Comparison of ENCODE assay signal across 30 mouse cellular contexts in genomic region chr3:36170670-36171210, GRCm38 (mm10). TPM values are rescaled to one million over a fixed set of nuclear protein-coding genes. Genes with fewer than 3 reads are reported as not detected.
DNase-seq lines count a peak whose midpoint lies in the region; ATAC-seq and TF ChIP-seq lines count a peak whose summit lies in the region.
"Had no signal": no experiment of that assay in that cellular context is flagged by ENCODE, and none has a peak within 500 bp of the region (broad histone marks: within the 10 kb centered on the region; RNA-seq: fewer than 3 reads in every experiment).

No protein-coding gene starts in this region.

- H3K36me3 ChIP-seq in hindbrain, embryonic 11.5 days (ENCODE audit: control insufficient read depth, insufficient read depth, low read length), result peaks cover under 1% of the 10 kb centered on the region
- peaks cover 36% of the 10 kb centered on the region for H3K36me3 ChIP-seq in hindbrain, embryonic 13.5 days
- peaks cover 5% of the 10 kb centered on the region for H3K36me3 ChIP-seq in intestine, postnatal 0 days (ENCODE audit: control insufficient read depth, insufficient read depth)

- H3K4me3 ChIP-seq in hindbrain, embryonic 11.5 days (ENCODE audit: low read depth, low read length), result no peak overlapping the region
- H3K4me3 ChIP-seq in hindbrain, embryonic 13.5 days, result no peak overlapping the region
- no peak overlapping the region for H3K4me3 ChIP-seq in intestine, postnatal 0 days (ENCODE audit: low read depth, low read length)
- H3K4me3 ChIP-seq: forebrain, embryonic 10.5 days; forebrain, embryonic 13.5 days; heart, embryonic 12.5 days; heart, embryonic 15.5 days; hindbrain, embryonic 10.5 days; hindbrain, embryonic 15.5 days had no signal

- no peaks in the 10 kb centered on the region for H3K4me1 ChIP-seq in hindbrain, embryonic 11.5 days (replicated peaks; ENCODE audit: control insufficient read depth, insufficient read depth, low read length)
- H3K4me1 ChIP-seq in hindbrain, embryonic 13.5 days (replicated peaks), result no peaks in the 10 kb centered on the region
- no peaks in the 10 kb centered on the region for H3K4me1 ChIP-seq in intestine, postnatal 0 days (replicated peaks; ENCODE audit: control insufficient read depth, insufficient read depth, low read length)
- H3K4me1 ChIP-seq: forebrain, embryonic 10.5 days; forebrain, embryonic 13.5 days; heart, embryonic 15.5 days; hindbrain, embryonic 15.5 days had no signal

- no peak overlapping the region for H3K9ac ChIP-seq in hindbrain, embryonic 11.5 days (ENCODE audit: low read depth, low read length)
- H3K9ac ChIP-seq in hindbrain, embryonic 13.5 days, result no peak overlapping the region
- no peak overlapping the region for H3K9ac ChIP-seq in intestine, postnatal 0 days (ENCODE audit: low read depth, low read length)
- H3K9ac ChIP-seq: forebrain, embryonic 13.5 days; heart, embryonic 12.5 days; heart, embryonic 15.5 days; hindbrain, embryonic 15.5 days had no signal

- TF ChIP-seq CTCF in Patski (IDR thresholded peaks at IDR 0.05), result no peak
- TF ChIP-seq CTCF in intestine, postnatal 0 days (IDR thresholded peaks at IDR 0.05; ENCODE audit: low read depth), result no peak

- H3K27me3 ChIP-seq in hindbrain, embryonic 11.5 days (ENCODE audit: control insufficient read depth, insufficient read depth, low read length), result no peaks in the 10 kb centered on the region
- H3K27me3 ChIP-seq in hindbrain, embryonic 13.5 days, result no peaks in the 10 kb centered on the region
- H3K27me3 ChIP-seq in Patski, result no peaks in the 10 kb centered on the region
- no peaks in the 10 kb centered on the region for H3K27me3 ChIP-seq in intestine, postnatal 0 days (replicated peaks; ENCODE audit: control insufficient read depth, insufficient read depth, low read length)
- H3K27me3 ChIP-seq: CH12.LX; forebrain, embryonic 13.5 days; heart, embryonic 12.5 days; heart, embryonic 15.5 days; hindbrain, embryonic 15.5 days had no signal

- peak; percentile 47 for DNase-seq in adrenal gland, postnatal 14 days
- DNase-seq in adrenal gland, postnatal 25 days, result no peak
- peak; percentile 2 for DNase-seq in hindbrain, embryonic 11.5 days (ENCODE audit: low spot score)
- no peak for DNase-seq in Patski (ENCODE audit: low read depth, low spot score)
- DNase-seq: B cell, adult 2 months; cerebellum, adult 18-20 months; cerebellum, adult 9-10 months; cerebellum, postnatal 14 days; gastrocnemius, postnatal 25 days; heart, adult 18-20 months; heart, postnatal 10 days; heart, postnatal 36 days; kidney, adult 11 months; kidney, adult 8-10 months had no signal

- in situ Hi-C loops in Patski (cut with MboI; ENCODE audit: low pct_unique_long_range_greater_than_20kb), result no loop called here

- 94% methylated on average over 1 of the region's 1 CpGs for WGBS in hindbrain, embryonic 11.5 days
- 96% methylated on average over 1 of the region's 1 CpGs for WGBS in hindbrain, embryonic 13.5 days
- 86% methylated on average over 1 of the region's 1 CpGs for WGBS in intestine, postnatal 0 days

- POLR2A ChIA-PET in Patski (lab: Charles Lee), result no interaction called here

- H3K4me2 ChIP-seq in hindbrain, embryonic 11.5 days (replicated peaks; ENCODE audit: low read depth, low read length), result no peak overlapping the region
- H3K4me2 ChIP-seq in hindbrain, embryonic 13.5 days, result no peak overlapping the region
- H3K4me2 ChIP-seq in intestine, postnatal 0 days (replicated peaks; ENCODE audit: low read depth), result no peak overlapping the region
- H3K4me2 ChIP-seq: forebrain, embryonic 13.5 days; heart, embryonic 12.5 days; heart, embryonic 15.5 days; hindbrain, embryonic 15.5 days had no signal

- H3K27ac ChIP-seq in hindbrain, embryonic 11.5 days (ENCODE audit: low read depth, low read length), result no peak overlapping the region
- no peak overlapping the region for H3K27ac ChIP-seq in hindbrain, embryonic 13.5 days
- H3K27ac ChIP-seq in intestine, postnatal 0 days (ENCODE audit: low read depth, low read length), result no peak overlapping the region
- H3K27ac ChIP-seq: forebrain, embryonic 10.5 days; forebrain, embryonic 13.5 days; heart, embryonic 15.5 days; hindbrain, embryonic 10.5 days; hindbrain, embryonic 15.5 days had no signal

- CTCF ChIA-PET in Patski (lab: Charles Lee), result interaction anchor here (1.0 to 2.9 kb wide), 6 partner anchors 10 to 325 kb away, joined by 4 to 11 read pairs (median 4); partner anchors contain the start of gene D3Ertd254e

- no peaks in the 10 kb centered on the region for H3K9me3 ChIP-seq in hindbrain, embryonic 11.5 days (ENCODE audit: control insufficient read depth, low read length)
- no peaks in the 10 kb centered on the region for H3K9me3 ChIP-seq in hindbrain, embryonic 13.5 days
- H3K9me3 ChIP-seq in intestine, postnatal 0 days (ENCODE audit: control insufficient read depth), result no peaks in the 10 kb centered on the region
- H3K9me3 ChIP-seq: forebrain, embryonic 13.5 days; heart, embryonic 15.5 days; hindbrain, embryonic 15.5 days had no signal

- no peak for ATAC-seq in hindbrain, embryonic 11.5 days (ENCODE audit: low FRiP score)
- ATAC-seq in hindbrain, embryonic 13.5 days (ENCODE audit: low FRiP score), result no peak
- ATAC-seq in Patski, result peak; percentile 28
- ATAC-seq in intestine, postnatal 0 days, result 0 out of 2 replicates have a peak, but pooled peaks have one; percentile 38
- no peak for ATAC-seq in inflammation-experienced regulatory T-cells, adult 6 months
- ATAC-seq: forebrain, embryonic 13.5 days; forebrain, embryonic 16.5 days had no signal

RNA-seq across cellular contexts. Expression of gene D3Ertd254e, which starts 19.9 kb away (rescaled TPM):
- total RNA-seq in adrenal gland, postnatal 14 days (2021), result 5.9 and 7.1 TPM in 2 replicates
- total RNA-seq in adrenal gland, postnatal 25 days (2021), result 8.0 and 8.6 TPM in 2 replicates
- polyA plus RNA-seq in hindbrain, embryonic 11.5 days (2014; fragmentation: Nextera tagmentation; extraction: Ambion mirVana), result 11.6 TPM in 2 replicates
- polyA plus RNA-seq in hindbrain, embryonic 13.5 days (2015; fragmentation: Nextera tagmentation; extraction: Ambion mirVana), result 13.0 and 13.2 TPM in 2 replicates
- 10.2 TPM for polyA plus RNA-seq in Patski (2021)
- polyA plus RNA-seq in intestine, postnatal 0 days (2015; fragmentation: Nextera tagmentation; extraction: Ambion mirVana), result 1.8 and 1.9 TPM in 2 replicates
- polyA plus RNA-seq in inflammation-experienced regulatory T-cells, adult 6 months (2017; shearing (Covaris generic)), result 1 to 10 TPM; 3.8 to 8.9 (median 7.2) TPM

RNA-seq across cellular contexts. Expression of gene Qrfpr, which starts 51.4 kb away (rescaled TPM):
- total RNA-seq in adrenal gland, postnatal 14 days (2021), result not detected in 2 replicates
- not detected in 2 replicates for total RNA-seq in adrenal gland, postnatal 25 days (2021)
- 0.09 TPM in 1 of 2 replicates, not detected in the other for polyA plus RNA-seq in hindbrain, embryonic 11.5 days (2014; fragmentation: Nextera tagmentation; extraction: Ambion mirVana)
- 0.39 and 0.55 TPM in 2 replicates for polyA plus RNA-seq in hindbrain, embryonic 13.5 days (2015; fragmentation: Nextera tagmentation; extraction: Ambion mirVana)
- polyA plus RNA-seq in Patski (2021), result not detected
- polyA plus RNA-seq in intestine, postnatal 0 days (2015; fragmentation: Nextera tagmentation; extraction: Ambion mirVana), result 0.14 and 0.20 TPM in 2 replicates
- not detected for polyA plus RNA-seq in inflammation-experienced regulatory T-cells, adult 6 months (2017; shearing (Covaris generic))
- total RNA-seq: adrenal gland, postnatal 36 days; CH12.LX; common myeloid progenitor, adult 5-6 weeks; gastrocnemius, adult 8-10 months; gastrocnemius, postnatal 25 days; heart, adult 18-20 months; heart, postnatal 10 days; heart, postnatal 36 days had no signal
- polyA plus RNA-seq: embryonic facial prominence, embryonic 11.5 days; G1E; heart, embryonic 12.5 days; hindbrain, embryonic 10.5 days had no signal

Comparison
In these comparisons a context has a peak if more than half of its experiments do, and no peak if none do; other contexts are left out.
1. DNase-seq: peak in adrenal gland, postnatal 14 days (single experiment) and hindbrain, embryonic 11.5 days (single experiment); none in adrenal gland, postnatal 25 days (single experiment) and Patski (single experiment).
2. ATAC-seq: peak in Patski (single experiment) and intestine, postnatal 0 days (single experiment); none in hindbrain, embryonic 11.5 days (single experiment), hindbrain, embryonic 13.5 days (single experiment) and inflammation-experienced regulatory T-cells, adult 6 months (single experiment).